Mouse (Mus musculus): Measurements from ENCODE around the gene Nmnat1.

DNA sequence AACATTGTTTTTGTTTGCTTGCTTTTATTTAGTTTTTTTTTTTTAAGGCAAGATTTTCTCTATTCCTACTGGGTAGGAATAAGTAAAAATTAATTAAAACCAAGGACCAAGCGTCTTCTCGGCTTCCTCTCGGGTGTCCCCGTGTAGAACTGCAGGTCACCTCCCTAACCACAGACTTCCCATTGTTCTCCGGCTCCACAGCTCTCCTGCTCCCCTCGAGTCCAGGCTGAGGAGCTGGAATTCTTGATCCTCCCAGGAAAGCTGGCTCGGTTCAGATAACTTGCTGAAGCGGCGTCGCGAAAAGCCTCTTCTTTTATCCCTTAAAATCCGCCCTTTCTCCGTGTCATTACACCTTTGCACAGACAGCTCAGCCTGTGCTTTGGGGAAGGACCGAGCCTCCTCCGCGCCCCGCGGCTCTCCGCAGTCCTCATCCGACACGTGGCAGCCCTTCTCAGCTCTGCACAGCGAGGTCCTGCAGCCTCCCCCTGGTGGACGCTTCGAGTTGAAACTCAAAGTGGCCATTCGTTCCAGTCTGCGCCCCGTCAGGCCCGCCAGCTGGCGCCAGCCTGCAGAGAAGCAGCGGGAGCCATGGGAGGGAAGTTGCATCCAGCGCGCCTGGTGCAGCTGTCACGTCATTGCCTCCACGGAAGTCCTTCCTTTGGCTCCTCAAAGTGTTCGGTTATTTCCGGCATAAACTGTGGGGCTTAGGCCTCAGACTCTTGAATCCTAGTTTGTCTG lies 39.9 kb downstream of the Nmnat1 start:
- TF ChIP-seq CTCF (IDR thresholded peaks at IDR 0.05; ENCODE audit: insufficient read depth, low read depth, low read length) (peak; percentile 90), POLR2A (IDR thresholded peaks at IDR 0.05; ENCODE audit: insufficient read depth, low read depth, low read length) (peak; percentile 23; the same call in 1 of the 2 replicates)
